Mouse (Mus musculus) cerebellum, adult 9-11 months (tissue): ENCODE results near the gene Eftud2.

Source experiments
- DNase-seq: peaks from one replicate; pipeline ENCODE4 v3.0.0; 2022

Gene Eftud2

GRCm38 (mm10) chr11:102880585-102881313 lies at the start of gene Eftud2, which contains the start of gene Ccdc103:
Gene Eftud2 (minus strand): TSS chr11:102880985.
Gene Ccdc103 (plus strand): TSS chr11:102881204.
- DNase-seq: peak; percentile 92

GRCm38 (mm10) chr11:102925351-102925717 lies 44.5 kb upstream of the Eftud2 start:
- DNase-seq: no peak

GRCm38 (mm10) chr11:102924557-102925350 lies 44.0 kb upstream of the Eftud2 start, which contains the start of gene Kif18b:
Gene Kif18b (minus strand): TSS chr11:102925124.
- peak; percentile 91 for DNase-seq

GRCm38 (mm10) chr11:102921491-102921890 lies 40.7 kb upstream of the Eftud2 start:
- DNase-seq: no peak

GRCm38 (mm10) chr11:102918077-102918476 lies 37.3 kb upstream of the Eftud2 start:
- no peak for DNase-seq

- no peak for DNase-seq
Measured at GRCm38 (mm10) chr11:102915380-102915779, 34.6 kb upstream of the Eftud2 start.

GRCm38 (mm10) chr11:102911376-102911775 lies 30.6 kb upstream of the Eftud2 start:
- no peak for DNase-seq

- DNase-seq: no peak
Measured at GRCm38 (mm10) chr11:102903654-102904053, 22.9 kb upstream of the Eftud2 start.

- DNase-seq: no peak
Measured at GRCm38 (mm10) chr11:102902107-102902506, 21.3 kb upstream of the Eftud2 start.

- no peak for DNase-seq
Measured at GRCm38 (mm10) chr11:102901199-102901598, 20.4 kb upstream of the Eftud2 start.

- DNase-seq: peak; percentile 80
Measured at GRCm38 (mm10) chr11:102900763-102901162, 20.0 kb upstream of the Eftud2 start, which contains the start of gene Gfap. Gene Gfap (minus strand): TSS chr11:102900912.

GRCm38 (mm10) chr11:102898408-102898807 lies 17.6 kb upstream of the Eftud2 start:
- DNase-seq: peak; percentile 84

- no peak for DNase-seq
Measured at GRCm38 (mm10) chr11:102896641-102897040, 15.9 kb upstream of the Eftud2 start.

GRCm38 (mm10) chr11:102895779-102896178 lies 15.0 kb upstream of the Eftud2 start:
- no peak for DNase-seq

- DNase-seq: no peak
Measured at GRCm38 (mm10) chr11:102894716-102895115, 13.9 kb upstream of the Eftud2 start.

GRCm38 (mm10) chr11:102893015-102893651 lies 12.3 kb upstream of the Eftud2 start:
- DNase-seq: peak; percentile 77

GRCm38 (mm10) chr11:102890096-102890495 lies 9.3 kb upstream of the Eftud2 start:
- DNase-seq: no peak

- no peak for DNase-seq
Measured at GRCm38 (mm10) chr11:102888135-102888534, 7.3 kb upstream of the Eftud2 start.

GRCm38 (mm10) chr11:102887433-102887832 lies 6.6 kb upstream of the Eftud2 start:
- DNase-seq: no peak

- DNase-seq: no peak
Measured at GRCm38 (mm10) chr11:102884616-102885219, 3.9 kb upstream of the Eftud2 start, which contains the start of gene Fam187a. Gene Fam187a (plus strand): TSS chr11:102885169.

- no peak for DNase-seq
Measured at GRCm38 (mm10) chr11:102881314-102882198, 771 bp upstream of the Eftud2 start.

- no peak for DNase-seq
Measured at GRCm38 (mm10) chr11:102879558-102879957, 1.2 kb downstream of the Eftud2 start.
